Mouse (Mus musculus) thymus, adult 2 months (tissue): ENCODE results near the gene Mxd4. TPM values are rescaled to one million over a fixed set of nuclear protein-coding genes. Genes with fewer than 3 reads are reported as not detected.

Experiments used
- DNase-seq: peaks from one replicate; pipeline ENCODE4 v3.0.0; 2021
- H3K27ac ChIP-seq: fragments of 200-500 bp; 2 replicates; pipeline ENCODE4 v1.5.1; 2012; ENCODE audit warnings: low read length, control low read depth; ENCODE audit not compliant: control insufficient read depth, insufficient read depth
- H3K27me3 ChIP-seq: fragments of 200-500 bp; 2 replicates; pipeline ENCODE4 v1.6.1; 2012; ENCODE audit warnings: mild to moderate bottlenecking, low read length, moderate library complexity, mixed read lengths; ENCODE audit not compliant: control insufficient read depth, insufficient read depth
- H3K36me3 ChIP-seq: fragments of 200-500 bp; 2 replicates; pipeline ENCODE4 v1.6.1; 2012; ENCODE audit warnings: mild to moderate bottlenecking, low read length, moderate library complexity; ENCODE audit not compliant: control insufficient read depth, insufficient read depth
- H3K4me1 ChIP-seq: fragments of 200-500 bp; replicated peaks from 2 replicates; pipeline ENCODE4 v1.6.1; 2012; ENCODE audit warnings: low read length; ENCODE audit not compliant: control insufficient read depth, insufficient read depth
- H3K4me3 ChIP-seq: fragments of 200-500 bp; 2 replicates; pipeline ENCODE4 v1.5.1; 2012; ENCODE audit warnings: mild to moderate bottlenecking, low read length, control low read depth, moderate library complexity; ENCODE audit not compliant: control insufficient read depth, insufficient read depth
- CTCF ChIP-seq: fragments of 200-500 bp; IDR thresholded peaks from 2 replicates; pipeline ENCODE4 v1.5.1; 2012; ENCODE audit warnings: mild to moderate bottlenecking, control low read depth, low read length, moderate library complexity, borderline replicate concordance; ENCODE audit not compliant: control insufficient read depth, poor library complexity, insufficient read depth; ENCODE audit errors: extremely low read depth
- POLR2A ChIP-seq: fragments of 200-500 bp; IDR thresholded peaks from 2 replicates; pipeline ENCODE4 v1.6.1; 2012; ENCODE audit warnings: mild to moderate bottlenecking, low read length, control low read depth, moderate library complexity; ENCODE audit not compliant: control insufficient read depth, poor library complexity, insufficient read depth; ENCODE audit errors: extremely low read depth
- WGBS: fragments of 180-500 bp; shearing (Covaris S2); methylation state at CpG from one replicate; pipeline ENCODE4 v1.1.7; 2018; 5-methylcytosine and 5-hydroxymethylcytosine counted together
- polyA plus RNA-seq: library from polyadenylated mRNA; depleted of rRNA; stranded (reverse); fragments of >200 nt; gene quantifications from 2 replicates; pipeline ENCODE4 v1.2.3, GENCODE M21; 2012; rRNA removed

Gene Mxd4
- polyA plus RNA-seq, 1 experiment: 525 TPM

DNA sequence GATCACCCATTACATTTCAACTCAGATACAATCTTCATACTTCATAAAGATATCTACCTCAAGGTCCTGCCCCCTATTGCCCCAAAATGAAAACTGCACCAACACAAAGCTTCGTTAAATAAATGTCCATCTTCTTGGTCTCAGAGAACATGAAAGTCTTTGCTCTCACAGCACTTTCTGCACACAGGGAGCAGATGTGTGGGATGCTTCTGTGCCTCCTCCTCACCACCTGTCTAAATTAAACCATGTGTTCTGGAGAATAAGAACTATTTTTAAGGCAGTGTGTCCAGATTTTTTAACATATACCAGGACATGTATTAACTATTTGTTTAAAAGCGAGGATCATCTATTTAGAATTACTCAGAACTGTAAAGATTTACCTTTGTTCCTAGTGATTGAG is 54.8 kb downstream of the Mxd4 start:
- Histone ChIP-seq H3K4me3 (no peak overlapping the region), H3K27me3 (no peaks in the 10 kb centered on the region), H3K36me3 (no peaks in the 10 kb centered on the region), H3K27ac (no peak overlapping the region), H3K4me1 (no peaks in the 10 kb centered on the region)
- no peak for TF ChIP-seq CTCF
- no peak for TF ChIP-seq POLR2A
- no peak for DNase-seq
- WGBS: 91% methylated on average over 2 of the region's 2 CpGs

DNA sequence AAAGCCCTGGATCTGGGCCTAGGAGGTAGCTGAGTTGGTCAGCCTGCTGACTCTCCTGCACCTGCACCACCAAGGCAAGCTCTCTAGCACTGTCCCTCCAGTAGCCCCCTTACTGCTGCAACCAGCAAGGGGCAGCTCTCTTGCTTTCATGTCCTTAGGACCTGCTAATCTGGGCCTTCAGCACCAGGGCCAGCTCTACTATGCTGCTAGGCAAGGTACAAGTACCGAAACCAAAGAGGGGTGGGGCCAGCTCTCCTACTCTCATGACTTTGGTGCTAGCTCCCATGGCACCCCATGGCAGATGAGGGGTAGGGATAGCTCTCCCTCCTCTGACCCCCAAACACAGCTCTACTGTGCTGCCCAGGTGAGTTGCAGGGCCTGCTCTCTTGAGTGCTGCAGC is 63.4 kb downstream of the Mxd4 start:
- H3K4me3 ChIP-seq: no peak overlapping the region
- no peaks in the 10 kb centered on the region for H3K36me3 ChIP-seq
- DNase-seq: no peak
- H3K27me3 ChIP-seq: no peaks in the 10 kb centered on the region
- H3K4me1 ChIP-seq: no peaks in the 10 kb centered on the region
- no peak overlapping the region for H3K27ac ChIP-seq
- WGBS: 80% methylated on average over 1 of the region's 1 CpGs
- TF ChIP-seq POLR2A (no peak), CTCF (no peak)

Other genes starting within 250 kb of the Mxd4 start
- gene Gm1673, start 204.3 kb downstream of the Mxd4 start, polyA plus RNA-seq: 38.3 and 41.9 TPM in 2 replicates
- 8.3 and 12.1 TPM in 2 replicates for gene Nat8l, start 191.7 kb downstream of the Mxd4 start, polyA plus RNA-seq
- gene Poln, start 18.3 kb downstream of the Mxd4 start, polyA plus RNA-seq: 2.3 and 2.4 TPM in 2 replicates
- 3.3 and 4.2 TPM in 2 replicates for gene Haus3, start 18.2 kb downstream of the Mxd4 start, polyA plus RNA-seq
- 30.1 and 39.1 TPM in 2 replicates for gene Zfyve28, start 100.7 kb upstream of the Mxd4 start, polyA plus RNA-seq
- not detected in 2 replicates for gene Cfap99, start 100.9 kb upstream of the Mxd4 start, polyA plus RNA-seq
- 110 and 125 TPM in 2 replicates for gene Rnf4, start 148.6 kb upstream of the Mxd4 start, polyA plus RNA-seq
- gene Fam193a, start 182.2 kb upstream of the Mxd4 start, polyA plus RNA-seq: 118 and 130 TPM in 2 replicates